Mouse (Mus musculus): ENCODE results near the gene Lamb3.

Gene Lamb3

DNA sequence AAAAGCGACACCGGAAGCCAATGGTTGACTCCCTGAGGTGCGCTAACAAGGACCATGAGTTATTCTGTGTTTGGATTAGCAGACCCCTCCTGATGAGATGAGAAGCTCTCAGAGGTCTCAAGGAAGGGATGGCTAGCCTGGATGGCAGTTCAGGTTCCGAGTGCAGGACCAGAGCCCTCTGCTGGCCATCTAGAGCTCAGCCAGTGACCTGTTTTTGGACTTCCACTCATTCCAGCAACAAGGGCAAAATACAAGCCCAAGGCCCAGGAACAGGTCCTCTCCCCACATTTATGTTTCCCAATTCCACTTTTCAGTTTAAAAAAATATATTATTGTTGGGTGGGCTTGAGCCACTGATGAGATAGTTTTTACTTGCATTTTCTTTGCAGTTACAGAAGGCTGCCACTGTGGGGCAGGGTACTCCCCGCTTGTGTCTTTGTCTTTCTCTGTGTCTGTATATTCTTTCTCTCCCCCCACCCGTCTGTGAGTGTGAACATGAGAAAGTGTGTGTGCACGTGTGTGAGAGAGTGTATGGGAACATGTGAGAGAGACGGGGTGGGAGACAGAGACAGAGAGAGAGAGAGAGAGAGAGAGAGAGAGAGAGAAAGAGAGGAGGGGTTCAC, 175.5 kb downstream of the Lamb3 start:
- no peak for DNase-seq (ENCODE audit: low read depth, low spot score)

DNA sequence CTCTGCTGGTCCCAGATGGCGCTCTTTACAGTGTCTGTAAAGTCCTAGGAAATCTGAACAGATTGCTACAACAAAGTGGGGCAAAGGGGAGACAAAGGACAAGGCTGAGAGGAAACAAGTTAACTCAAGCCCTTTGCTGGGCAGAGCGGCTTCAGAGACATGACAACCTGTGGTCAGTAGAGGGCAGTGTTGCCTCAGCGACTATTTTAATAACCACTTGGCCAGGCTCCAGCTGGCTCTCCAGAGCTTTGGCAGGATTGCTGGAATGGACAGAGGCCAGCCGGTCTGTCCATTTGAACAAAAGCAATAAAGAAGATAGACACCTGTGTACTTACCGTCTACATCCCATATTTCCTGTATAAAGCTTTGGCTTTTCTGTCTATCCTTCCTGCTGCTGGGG, 178.6 kb downstream of the Lamb3 start:
- no peak for DNase-seq (ENCODE audit: low read depth, low spot score)

DNA sequence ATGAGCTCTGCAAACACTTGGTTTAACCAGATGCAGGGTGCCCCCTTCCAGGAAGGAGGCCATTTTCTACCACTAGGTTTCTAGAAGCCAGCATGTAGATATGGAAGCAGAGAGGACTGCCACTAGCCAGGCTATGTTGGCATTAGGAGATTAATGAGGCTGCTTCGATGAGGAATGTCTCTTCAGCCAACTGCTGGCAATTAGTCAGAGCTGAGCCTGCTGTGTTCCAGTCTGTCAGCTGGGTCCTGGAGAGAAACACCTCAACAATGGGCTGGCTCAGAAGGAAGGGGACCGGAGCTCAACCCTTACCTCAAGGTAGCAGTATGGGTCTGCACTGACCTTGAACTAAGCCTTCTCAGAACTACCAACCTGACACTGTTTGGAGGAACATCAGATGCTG, 179.7 kb downstream of the Lamb3 start:
- DNase-seq (ENCODE audit: low read depth, low spot score): no peak

DNA sequence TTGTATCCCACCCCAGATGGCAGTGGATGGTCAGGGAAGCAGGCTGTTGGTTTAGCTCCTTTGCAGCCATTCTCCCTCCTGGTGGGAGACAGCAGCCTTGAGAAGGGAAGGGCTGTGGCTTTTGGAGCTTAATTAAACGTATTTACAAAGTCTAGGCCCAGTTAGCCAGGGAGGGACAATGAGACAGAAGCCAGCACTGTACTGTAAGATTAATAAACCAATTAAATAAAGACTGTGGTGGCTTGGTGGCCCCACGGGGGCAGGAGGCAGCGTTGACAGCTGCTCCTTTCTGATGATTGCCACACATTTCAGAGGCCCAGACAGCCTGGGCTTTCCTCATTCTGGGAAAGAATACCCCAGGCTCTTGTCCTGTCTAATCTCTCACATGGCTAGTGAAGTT, 182.0 kb downstream of the Lamb3 start:
- no peak for DNase-seq (ENCODE audit: low read depth, low spot score)

DNA sequence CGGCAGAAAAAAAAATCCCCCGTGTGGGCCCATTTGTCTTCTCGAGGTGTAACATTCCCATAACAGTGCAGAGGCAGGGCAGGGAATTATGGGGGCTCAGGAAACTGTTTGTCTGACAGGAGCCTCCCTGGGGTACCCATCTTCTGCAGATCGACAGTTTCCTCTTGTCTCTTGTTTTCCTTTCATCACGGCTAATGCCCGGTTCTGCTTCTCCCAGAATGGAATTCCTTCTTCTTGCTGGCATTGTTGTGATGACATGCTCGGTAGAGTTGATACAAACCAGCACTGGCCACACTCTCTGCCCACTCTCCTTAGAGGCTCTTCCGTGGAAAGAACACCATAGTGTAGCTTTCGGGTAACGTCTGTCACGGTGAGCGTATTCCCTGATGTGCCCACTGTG, 182.5 kb downstream of the Lamb3 start:
- no peak for DNase-seq (ENCODE audit: low read depth, low spot score)

DNA sequence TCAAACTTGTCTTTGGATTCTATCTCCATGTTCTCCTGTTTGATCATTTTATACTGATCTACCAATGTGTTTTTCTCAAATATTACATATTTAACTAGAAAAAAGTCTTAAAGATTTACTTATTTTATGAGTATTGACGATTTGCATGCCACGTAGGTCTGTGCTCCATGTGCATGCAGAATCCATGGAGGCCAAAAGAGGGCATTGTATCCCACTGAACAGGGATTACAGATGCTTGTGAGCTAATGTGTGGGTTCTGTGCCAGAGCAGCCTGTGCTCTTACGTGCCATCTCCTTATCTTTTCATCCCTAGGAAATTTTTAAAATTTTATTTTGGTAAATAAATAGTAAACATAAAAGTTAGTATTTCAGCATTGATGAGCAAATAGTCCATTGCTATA, 184.8 kb downstream of the Lamb3 start:
- DNase-seq (ENCODE audit: low read depth, low spot score): no peak
